Mouse (Mus musculus) myocyte (in vitro differentiated cells): ENCODE data around the gene Hoxc8.

ENCODE experiments used
- E2F4 ChIP-seq: IDR thresholded peaks from one replicate; pipeline ENCODE4 v1.6.1; 2011; ENCODE audit warnings: mild to moderate bottlenecking, control low read depth, moderate library complexity; ENCODE audit not compliant: insufficient read depth
- MAX ChIP-seq: IDR thresholded peaks from one replicate; pipeline ENCODE4 v1.6.1; 2011; ENCODE audit warnings: low read depth, mild to moderate bottlenecking, control low read depth
- POLR2A ChIP-seq: IDR thresholded peaks from one replicate; pipeline ENCODE4 v1.6.1; 2011; ENCODE audit warnings: low read depth, mild to moderate bottlenecking, control low read depth, moderate library complexity; ENCODE audit not compliant: insufficient read length
- POLR2AphosphoS2 ChIP-seq: IDR thresholded peaks from one replicate; pipeline ENCODE4 v1.6.1; 2011; ENCODE audit warnings: low read depth, control low read depth; ENCODE audit not compliant: insufficient read length
- SRF ChIP-seq: IDR thresholded peaks from one replicate; pipeline ENCODE4 v1.6.1; 2011; ENCODE audit warnings: low read depth; ENCODE audit not compliant: control insufficient read depth, insufficient read length
- TCF12 ChIP-seq: IDR thresholded peaks from one replicate; pipeline ENCODE4 v1.6.1; 2011; ENCODE audit warnings: mild to moderate bottlenecking, control low read depth; ENCODE audit not compliant: poor library complexity, insufficient read depth, severe bottlenecking
- TCF3 ChIP-seq: IDR thresholded peaks from one replicate; pipeline ENCODE4 v1.6.1; 2011; ENCODE audit warnings: low read depth, control low read depth; ENCODE audit not compliant: insufficient read length

- no peak for TF ChIP-seq POLR2A
- TF ChIP-seq MAX = no peak
- no peak for TF ChIP-seq E2F4
- TF ChIP-seq POLR2AphosphoS2 = no peak
- TF ChIP-seq TCF12 = no peak
- TF ChIP-seq TCF3 = no peak
- no peak for TF ChIP-seq SRF
These were observed 47.0 kb upstream of the Hoxc8 start for GRCm38 (mm10) chr15:102943468-102943813.
